Mouse (Mus musculus) WW6 (cell line): ENCODE measurements around the gene Prpf8.
"Not testable (repeated sequence)": the region's sequence is repeated elsewhere in the genome, so short reads cannot be mapped to it uniquely, and the experiment has no call there.

Experiments
- DNase-seq: peaks from one replicate; pipeline ENCODE4 v3.0.0-alpha.2; 2013; ENCODE audit warnings: low read depth, low spot score

The Prpf8 gene

GRCm38 (mm10) chr11:75486601-75487285, at the start of gene Prpf8:
Gene Prpf8 (plus strand): TSS chr11:75486816.
- peak; percentile 98 for DNase-seq

DNA sequence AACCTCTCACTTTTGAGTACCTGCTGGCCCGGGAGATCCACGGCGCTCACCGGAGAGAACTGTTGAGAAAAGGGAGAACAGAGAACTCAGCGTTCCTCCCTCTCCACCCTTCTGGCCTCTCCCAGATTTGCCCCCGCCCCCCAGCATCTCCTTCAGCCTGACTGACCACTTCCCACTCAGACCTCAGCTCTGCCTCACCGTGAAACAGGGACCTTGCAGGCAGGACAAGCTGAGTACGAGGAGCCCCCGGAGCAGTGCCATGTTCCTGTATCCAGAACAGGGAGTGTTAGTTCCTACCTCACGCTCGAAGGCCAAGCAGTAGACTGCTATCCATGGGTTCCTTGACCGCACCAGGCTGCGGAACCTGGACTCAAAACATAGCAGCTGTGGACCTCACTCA, 48.4 kb upstream of the Prpf8 start:
- DNase-seq = no peak

GRCm38 (mm10) chr11:75438804-75439203, 47.8 kb upstream of the Prpf8 start:
- DNase-seq = no peak

GRCm38 (mm10) chr11:75439363-75439762, 47.3 kb upstream of the Prpf8 start, which contains the start of gene Serpinf2:
Gene Serpinf2 (minus strand): TSS chr11:75439591.
- DNase-seq = no peak

GRCm38 (mm10) chr11:75439951-75440350, 46.7 kb upstream of the Prpf8 start:
- DNase-seq = no peak

GRCm38 (mm10) chr11:75441034-75441433, 45.6 kb upstream of the Prpf8 start:
- DNase-seq = no peak

DNA sequence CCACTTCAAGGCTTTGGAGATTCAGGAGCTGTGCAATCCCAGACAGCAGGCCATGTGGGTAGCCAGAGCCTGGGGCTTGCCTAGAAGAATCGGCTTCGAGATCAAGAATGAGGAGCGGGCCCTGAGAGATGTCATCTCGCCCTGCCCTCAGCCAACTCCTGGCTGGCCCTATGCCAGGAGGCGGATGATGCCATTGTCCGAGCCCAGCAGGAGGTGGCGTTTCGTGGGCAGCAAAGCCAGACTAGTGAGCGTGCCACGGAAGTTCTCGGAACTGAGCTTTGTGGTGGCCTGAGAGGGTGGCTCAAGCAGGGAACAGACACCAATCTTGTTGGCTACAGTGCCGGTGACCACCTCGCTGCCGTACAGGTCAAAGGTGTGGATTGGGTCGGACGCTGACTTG, 45.0 kb upstream of the Prpf8 start:
- DNase-seq = no peak

DNA sequence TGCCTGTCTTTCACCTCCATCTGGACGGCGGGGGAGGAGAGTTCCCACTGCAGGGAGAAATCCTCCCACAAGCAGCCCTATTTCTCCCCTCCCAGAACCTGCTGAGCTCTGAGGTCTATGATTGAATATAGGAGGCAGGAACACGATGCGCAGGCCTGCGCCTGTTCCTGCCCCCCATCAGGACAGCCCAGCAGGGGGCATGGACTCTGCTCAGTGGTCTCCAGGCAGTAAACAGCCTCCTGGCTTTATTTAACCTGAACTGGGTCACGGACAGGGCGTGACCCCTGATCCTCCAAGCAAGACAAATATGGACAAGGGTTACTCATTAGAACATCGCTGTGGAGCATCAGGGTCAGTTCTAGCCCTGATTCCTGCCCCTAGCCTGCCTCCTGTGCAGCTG, 42.9 kb upstream of the Prpf8 start:
- DNase-seq = no peak

- DNase-seq = no peak
These were observed 38.0 kb upstream of the Prpf8 start for GRCm38 (mm10) chr11:75448575-75448974.

DNA sequence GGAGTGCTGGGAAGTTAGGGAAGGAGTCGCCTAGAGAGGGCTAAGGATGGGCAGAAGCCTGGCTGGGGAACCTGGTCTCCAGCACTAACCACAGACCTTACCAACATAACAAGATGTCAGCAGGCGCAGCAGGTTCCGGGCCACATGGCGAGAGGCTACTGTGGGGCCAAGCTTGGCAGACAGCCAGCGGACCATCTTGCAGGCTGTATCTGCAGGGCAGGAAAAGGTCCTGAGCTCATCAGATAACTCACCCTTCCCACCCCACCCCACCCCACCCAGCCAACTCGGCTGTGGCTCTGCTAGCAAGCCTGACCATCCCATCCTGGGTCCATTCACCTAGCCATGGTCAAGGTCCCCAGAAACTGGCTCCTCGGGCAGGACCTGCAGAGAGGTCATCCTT, 36.9 kb upstream of the Prpf8 start:
- no peak for DNase-seq

- no peak for DNase-seq
These were observed 36.2 kb upstream of the Prpf8 start for GRCm38 (mm10) chr11:75450304-75450908.

DNA sequence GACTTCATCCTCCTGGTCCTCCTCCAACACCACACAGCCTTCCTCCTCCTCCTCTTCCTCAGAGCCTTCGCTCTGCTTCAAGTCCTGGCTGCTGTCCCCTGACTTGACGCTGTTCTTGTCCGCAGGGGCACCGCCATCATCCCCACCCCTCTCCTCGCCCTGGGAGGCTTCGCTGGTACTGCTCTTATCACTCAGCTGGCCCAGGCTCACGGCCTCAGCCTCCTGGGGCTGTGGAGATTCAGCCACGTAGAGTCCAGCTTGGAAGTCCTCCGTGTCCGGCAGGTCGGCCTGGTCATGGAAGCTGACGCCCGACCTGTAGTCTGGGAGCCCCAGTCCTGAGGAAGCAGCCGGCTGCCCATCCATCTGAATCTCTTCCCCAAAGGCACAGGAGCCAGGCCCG, 35.7 kb upstream of the Prpf8 start:
- no peak for DNase-seq

DNA sequence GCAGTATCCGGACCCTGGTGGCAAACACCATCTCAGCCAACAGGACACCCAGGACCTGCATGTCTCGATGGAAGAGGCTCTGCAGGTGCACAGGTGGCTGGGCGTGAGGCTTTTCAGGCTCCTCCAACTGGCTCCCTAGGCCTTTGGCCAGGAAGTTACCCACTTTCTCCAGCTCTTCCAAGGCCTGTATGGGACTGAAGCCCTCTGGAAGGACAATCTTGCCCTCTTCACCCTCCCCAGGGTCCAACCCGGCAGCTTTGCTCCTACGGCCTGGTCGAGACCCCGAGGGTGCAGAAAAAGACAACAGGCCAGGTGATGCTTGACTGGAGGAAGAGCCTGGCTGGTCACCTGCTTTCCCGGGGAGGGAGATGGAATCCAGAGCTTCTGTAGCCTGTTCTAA, 34.5 kb upstream of the Prpf8 start:
- no peak for DNase-seq

- no peak for DNase-seq
These were observed 33.6 kb upstream of the Prpf8 start for GRCm38 (mm10) chr11:75452812-75453557.

- DNase-seq = peak; percentile 86
These were observed 32.4 kb upstream of the Prpf8 start, which contains the start of gene Wdr81 for GRCm38 (mm10) chr11:75453991-75454930. Gene Wdr81 (minus strand): TSS chr11:75454717.

DNA sequence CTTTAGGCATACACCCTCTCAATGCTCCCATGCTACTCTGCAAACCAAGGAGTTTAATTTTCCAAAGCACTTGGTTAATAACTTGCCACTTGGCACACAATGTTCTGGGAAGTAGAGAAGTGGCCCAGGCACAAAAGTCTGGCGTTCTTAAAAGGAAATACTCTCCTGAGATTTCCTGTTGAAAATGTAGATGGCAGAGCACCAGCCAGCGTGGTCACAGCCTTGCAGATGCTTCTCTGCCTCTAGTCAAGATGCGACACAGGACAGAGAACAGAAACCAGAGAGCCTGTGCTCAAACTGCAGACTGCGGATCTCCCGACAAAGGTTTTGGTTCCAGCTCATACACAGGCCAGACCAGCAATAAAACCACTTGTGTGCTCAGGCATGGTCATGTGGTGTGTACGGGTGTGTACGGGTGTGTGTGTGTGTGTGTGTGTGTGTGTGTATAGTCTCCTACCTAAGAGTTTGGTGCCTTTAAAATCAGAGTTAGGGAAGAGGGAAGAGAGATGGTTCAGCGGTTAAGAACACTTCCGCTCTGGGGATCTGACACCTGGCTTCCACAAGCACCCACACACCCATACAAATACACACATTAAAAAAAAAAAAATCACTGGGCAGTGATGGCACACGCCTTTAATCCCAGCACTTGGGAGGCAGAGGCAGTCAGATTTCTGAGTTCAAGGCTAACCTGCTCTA, 31.4 kb upstream of the Prpf8 start:
- no peak for DNase-seq

DNA sequence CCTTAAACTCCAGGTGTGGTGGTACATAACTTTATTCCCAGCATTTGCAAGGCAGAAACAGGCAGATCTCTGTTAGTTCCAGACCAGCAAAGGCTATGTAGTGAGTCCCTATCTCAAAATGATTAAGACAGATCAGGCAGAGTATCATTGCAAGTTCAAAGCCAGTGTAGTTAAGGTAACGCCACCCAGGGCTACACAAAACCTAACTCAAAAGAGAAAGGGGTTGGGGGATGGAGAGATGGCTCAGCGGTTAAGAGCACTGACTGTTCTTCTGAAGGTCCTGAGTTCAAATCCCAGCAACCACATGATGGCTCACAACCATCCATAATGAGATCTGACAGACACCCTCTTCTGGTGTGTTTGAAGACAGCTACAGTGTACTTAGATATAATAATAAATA, 30.6 kb upstream of the Prpf8 start:
- DNase-seq = not testable (repeated sequence)

DNA sequence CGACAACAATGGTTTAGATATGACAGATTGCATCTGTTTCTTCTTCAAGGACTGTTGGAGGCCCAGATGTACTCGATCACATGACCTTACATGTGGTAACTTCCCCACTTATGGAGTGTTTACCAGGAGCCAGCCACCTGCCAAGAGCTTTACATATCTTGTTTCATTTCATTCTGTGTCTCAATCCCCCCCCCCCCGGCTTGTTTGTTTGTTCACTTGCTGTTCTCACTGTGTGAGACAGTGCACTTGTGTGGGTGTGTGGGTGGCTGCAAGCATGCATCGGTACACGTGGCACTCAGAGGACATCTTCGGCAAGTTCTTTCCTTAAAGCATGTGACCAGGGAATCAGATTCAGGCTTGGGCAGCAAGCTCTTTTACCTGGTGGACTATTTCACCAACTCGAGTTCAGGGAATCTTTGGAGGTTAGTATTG, 30.2 kb upstream of the Prpf8 start:
- DNase-seq = no peak

DNA sequence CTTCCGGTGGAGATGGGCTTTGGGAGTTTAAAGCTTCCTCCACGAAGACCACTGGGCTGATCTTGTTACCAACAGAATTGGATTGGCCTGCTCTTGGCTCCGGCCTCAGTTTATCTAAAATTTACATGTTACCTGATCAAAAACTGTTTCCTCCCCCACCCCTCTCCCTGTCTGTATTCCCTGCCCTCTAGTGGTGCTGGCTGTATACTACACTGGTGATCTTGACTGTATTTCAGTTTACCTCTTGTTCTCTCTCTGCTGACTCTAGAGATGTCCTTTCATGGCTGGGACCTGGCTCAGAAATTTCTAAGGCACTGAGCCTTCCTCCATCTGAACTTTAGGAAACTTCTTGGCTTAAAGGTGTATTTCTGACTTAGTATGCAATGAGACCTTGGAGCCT, 28.4 kb upstream of the Prpf8 start:
- DNase-seq = no peak

GRCm38 (mm10) chr11:75458628-75459041, 28.0 kb upstream of the Prpf8 start:
- DNase-seq = no peak

DNA sequence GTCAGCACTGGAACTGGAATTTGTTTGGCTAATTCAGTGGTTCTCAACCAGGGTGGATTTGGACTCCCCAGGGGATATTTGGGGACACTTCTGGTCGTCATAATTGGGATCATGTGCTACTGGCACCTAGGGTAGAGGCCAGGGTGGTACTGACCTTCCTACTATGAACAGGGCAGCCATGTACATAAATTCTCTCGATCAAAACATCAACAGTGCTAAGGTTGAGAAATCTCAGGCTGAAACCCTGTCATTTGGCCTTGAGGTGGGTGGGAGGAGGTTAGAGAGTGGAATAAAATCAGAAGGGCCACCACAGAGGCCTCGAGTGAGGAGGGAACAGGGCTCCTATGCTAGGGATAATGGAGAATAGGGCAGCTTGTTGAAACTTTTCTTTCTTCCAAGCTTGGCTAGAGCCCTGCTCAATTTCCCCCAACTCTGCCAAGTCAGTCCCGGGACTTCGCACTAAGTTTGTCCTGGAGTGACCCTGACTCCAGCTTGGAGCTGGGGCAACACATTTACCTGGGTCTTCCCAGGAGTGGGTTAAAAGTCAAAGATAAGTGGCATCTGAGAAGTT, 27.4 kb upstream of the Prpf8 start:
- no peak for DNase-seq
